Mouse (Mus musculus) megakaryocyte, adult 5-6 weeks (primary cell): ENCODE results near the gene Cth. TPM values are rescaled to one million over a fixed set of nuclear protein-coding genes. Genes with fewer than 3 reads are reported as not detected.

Experiments used
- ATAC-seq: 2 replicates; pipeline ENCODE4 v1.8.0; 2016; ENCODE audit warnings: mild to moderate bottlenecking, inconsistent platforms; ENCODE audit not compliant: poor library complexity, severe bottlenecking
- total RNA-seq, 2 experiments: library from RNA; stranded (forward) in 1 of 2; stranded (reverse) in 1 of 2; fragments of 153-499, 151-499 nt in 1 of 2; fragments of 221-1000, 200-1000 nt in 1 of 2; gene quantifications; 2 replicates each; pipeline versions ENCODE4 v1.2.3 to v1.2.4; 2015 to 2017

The Cth gene
- total RNA-seq, 2 experiments from 2014 or later: 0.22 TPM; not detected in 1

- no peak for ATAC-seq
These were observed 8.5 kb downstream of the Cth start for GRCm38 (mm10) chr3:157916336-157916735.

GRCm38 (mm10) chr3:157912155-157912554 lies 12.7 kb downstream of the Cth start:
- no peak for ATAC-seq

- ATAC-seq: no peak
These were observed 14.6 kb downstream of the Cth start for GRCm38 (mm10) chr3:157910262-157910661.

GRCm38 (mm10) chr3:157908166-157908565 lies 16.7 kb downstream of the Cth start:
- ATAC-seq: no peak

- no peak for ATAC-seq
These were observed 23.2 kb downstream of the Cth start for GRCm38 (mm10) chr3:157901721-157902120.

- no peak for ATAC-seq
These were observed 24.9 kb downstream of the Cth start for GRCm38 (mm10) chr3:157899986-157900385.

- ATAC-seq: no peak
These were observed 27.2 kb downstream of the Cth start for GRCm38 (mm10) chr3:157897645-157898044.

- no peak for ATAC-seq
These were observed 33.1 kb downstream of the Cth start for GRCm38 (mm10) chr3:157891819-157892218.

- ATAC-seq: no peak
These were observed 40.7 kb downstream of the Cth start for GRCm38 (mm10) chr3:157884081-157884643.

- ATAC-seq: no peak
These were observed 41.8 kb downstream of the Cth start for GRCm38 (mm10) chr3:157883085-157883484.

GRCm38 (mm10) chr3:157881992-157882391 lies 42.9 kb downstream of the Cth start:
- no peak for ATAC-seq

GRCm38 (mm10) chr3:157880983-157881382 lies 43.9 kb downstream of the Cth start:
- no peak for ATAC-seq

- ATAC-seq: no peak
These were observed 47.0 kb downstream of the Cth start for GRCm38 (mm10) chr3:157877847-157878246.

- ATAC-seq: peak; percentile 90
These were observed 48.3 kb downstream of the Cth start for GRCm38 (mm10) chr3:157876439-157877156.

GRCm38 (mm10) chr3:157872897-157873296 lies 52.0 kb downstream of the Cth start:
- ATAC-seq: no peak

GRCm38 (mm10) chr3:157867836-157868235 lies 57.0 kb downstream of the Cth start:
- no peak for ATAC-seq

- ATAC-seq: no peak
These were observed 58.6 kb downstream of the Cth start for GRCm38 (mm10) chr3:157866251-157866650.

GRCm38 (mm10) chr3:157865848-157866247 lies 59.0 kb downstream of the Cth start:
- no peak for ATAC-seq

GRCm38 (mm10) chr3:157865431-157865830 lies 59.4 kb downstream of the Cth start:
- no peak for ATAC-seq

- ATAC-seq: no peak
These were observed 72.1 kb downstream of the Cth start for GRCm38 (mm10) chr3:157852806-157853205.

GRCm38 (mm10) chr3:157848503-157848902 lies 76.4 kb downstream of the Cth start:
- ATAC-seq: no peak
